Mouse (Mus musculus) erythroblast, embryonic 14.5 days (primary cell): ENCODE results near the gene Dst.

Source experiments
- GATA1 ChIP-seq: IDR thresholded peaks from 2 replicates; pipeline ENCODE4 v1.6.1; 2012; ENCODE audit warnings: low read length, inconsistent platforms, mixed read lengths
- TAL1 ChIP-seq: IDR thresholded peaks from 3 replicates; pipeline ENCODE4 v1.6.1; 2012; ENCODE audit warnings: low read length, inconsistent platforms, mixed read lengths

DNA sequence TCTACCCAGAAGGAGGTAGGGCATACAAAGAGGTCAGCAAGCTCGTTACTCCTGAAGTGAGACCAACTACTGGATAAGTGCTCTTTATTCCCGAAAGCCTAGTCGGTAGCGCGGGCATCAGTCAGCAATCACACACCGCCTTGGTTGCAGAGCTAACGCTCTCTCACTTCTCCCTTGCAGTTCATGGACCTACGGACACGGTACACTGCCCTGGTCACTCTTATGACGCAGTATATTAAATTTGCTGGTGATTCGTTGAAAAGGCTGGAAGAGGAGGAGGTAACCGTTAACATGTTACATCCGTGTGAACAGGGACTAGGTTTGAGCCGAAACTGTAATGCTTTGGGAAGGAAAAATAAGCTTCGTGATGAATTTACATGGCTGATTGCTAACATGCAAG is 266.5 kb downstream of the Dst start:
- TF ChIP-seq TAL1 (no peak), GATA1 (no peak)
